Mouse (Mus musculus) cerebellum, adult 2 months (tissue): ENCODE measurements at regions not wholly inside any gene's neighbourhood (a gene's known extent, or its start where the extent isn't known, plus 50 kb on each side); places are given as distances from the start of the nearest gene placed in this dataset.

ENCODE experiments used
- DNase-seq, 2 experiments: peaks; one replicate each; pipeline ENCODE4 v3.0.0; 2021
- H3K27ac ChIP-seq: fragments of 200-500 bp; 2 replicates; pipeline ENCODE4 v1.5.1; 2012; ENCODE audit warnings: low read length, control low read depth, inconsistent platforms; ENCODE audit not compliant: insufficient read depth
- H3K27me3 ChIP-seq: fragments of 200-500 bp; 2 replicates; pipeline ENCODE4 v1.6.1; 2012; ENCODE audit warnings: inconsistent platforms, mild to moderate bottlenecking, low read length, moderate library complexity; ENCODE audit not compliant: control insufficient read depth, insufficient read depth
- H3K4me1 ChIP-seq: fragments of 200-500 bp; 2 replicates; pipeline ENCODE4 v1.6.1; 2011; ENCODE audit warnings: low read length; ENCODE audit not compliant: control insufficient read depth, insufficient read depth
- H3K4me3 ChIP-seq: fragments of 200-500 bp; replicated peaks from 2 replicates; pipeline ENCODE3; 2011; ENCODE audit warnings: mild to moderate bottlenecking, low read depth, low read length, control low read depth; ENCODE audit not compliant: insufficient read depth
- CTCF ChIP-seq: fragments of 200-500 bp; IDR thresholded peaks from 2 replicates; pipeline ENCODE4 v1.5.1; 2011; ENCODE audit warnings: low read depth, mild to moderate bottlenecking, control low read depth, low read length, moderate library complexity, borderline replicate concordance; ENCODE audit not compliant: insufficient read depth
- POLR2A ChIP-seq: fragments of 200-500 bp; IDR thresholded peaks from 2 replicates; pipeline ENCODE4 v1.6.1; 2011; ENCODE audit warnings: low read length, control low read depth, borderline replicate concordance; ENCODE audit not compliant: insufficient read depth
- WGBS: fragments of 180-500 bp; shearing (Covaris S2); methylation state at CpG from one replicate; pipeline ENCODE4 v1.1.7; 2018; 5-methylcytosine and 5-hydroxymethylcytosine counted together

GRCm38 (mm10) chr10:104455549-104456351 is 261.9 kb downstream of the Gm4340 start:
- no peak for DNase-seq
- H3K27ac ChIP-seq, result no peak overlapping the region
- WGBS, result 6% methylated on average over 14 of the region's 14 CpGs

DNA sequence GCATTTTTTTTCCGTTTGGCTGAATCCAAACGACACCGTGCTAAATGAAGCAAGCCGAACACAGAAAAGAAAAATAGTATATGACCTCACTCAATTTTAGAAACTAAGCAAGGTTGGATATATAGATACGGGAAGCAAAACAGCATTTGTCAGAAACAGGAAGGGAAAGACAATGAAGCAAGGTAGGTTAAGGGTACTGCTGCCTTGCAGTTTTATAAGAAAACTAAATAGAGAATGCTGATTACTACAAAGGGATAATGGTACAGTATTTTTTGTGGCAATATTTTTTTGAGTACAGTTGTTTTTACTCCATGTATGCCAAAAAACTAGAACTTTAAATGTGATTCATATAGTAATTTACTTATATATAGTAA is 262.5 kb downstream of the Gm4340 start:
- Histone ChIP-seq H3K4me3 (peak overlapping the region; percentile 35), H3K4me1 (no peaks in the 10 kb centered on the region), H3K27ac (no peak overlapping the region), H3K27me3 (no peaks in the 10 kb centered on the region)
- TF ChIP-seq POLR2A, result no peak
- TF ChIP-seq CTCF, result no peak
- WGBS, result 4% methylated on average over 5 of the region's 5 CpGs
- no peak for DNase-seq

More at GRCm38 (mm10) chr10:104455549-104456351, 261.9 kb downstream of the Gm4340 start:
- Histone ChIP-seq H3K27me3 (no peaks in the 10 kb centered on the region), H3K4me3 (peak overlapping the region; percentile 35), H3K4me1 (no peaks in the 10 kb centered on the region)
- TF ChIP-seq POLR2A (no peak), CTCF (no peak)

DNA sequence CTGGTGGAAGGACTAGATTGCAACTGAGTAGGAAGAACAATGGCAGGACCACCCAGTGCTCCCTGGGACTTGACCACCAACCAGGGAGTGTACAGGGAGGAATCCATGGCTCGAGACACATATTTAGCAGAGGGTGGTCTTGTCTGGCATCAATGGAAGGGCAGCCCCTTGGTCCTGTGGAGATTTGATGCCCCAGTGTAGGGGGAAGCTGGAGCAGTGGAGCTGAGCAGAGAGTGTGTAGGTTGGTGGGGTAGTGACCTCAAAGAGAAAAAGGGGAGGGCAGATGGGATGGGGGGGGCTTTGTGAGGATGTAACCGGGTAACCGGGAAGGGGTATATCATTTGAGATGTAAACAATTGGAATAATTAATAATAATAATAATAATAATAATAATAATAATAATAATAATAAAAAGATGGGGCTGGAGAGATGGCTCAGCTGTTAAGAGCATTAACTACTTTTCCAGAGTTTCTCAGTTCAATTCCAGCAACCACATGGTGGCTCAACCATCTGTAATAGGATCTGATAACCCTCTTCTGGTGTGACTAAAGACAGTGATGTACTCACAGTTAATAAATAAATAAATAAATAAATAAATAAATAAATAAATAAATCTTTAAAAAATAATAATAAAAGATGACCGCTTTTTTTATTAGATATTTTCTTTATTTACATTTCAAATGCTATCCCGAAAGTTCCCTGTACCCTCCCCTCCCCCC is 292.5 kb downstream of the Gm4340 start:
- H3K27me3 ChIP-seq, result no peaks in the 10 kb centered on the region
- no peak for DNase-seq
- H3K4me3 ChIP-seq, result no peak overlapping the region
- no peaks in the 10 kb centered on the region for H3K4me1 ChIP-seq
- no peak overlapping the region for H3K27ac ChIP-seq
- 91% methylated on average over 5 of the region's 5 CpGs for WGBS
- TF ChIP-seq CTCF (no peak), POLR2A (no peak)

DNA sequence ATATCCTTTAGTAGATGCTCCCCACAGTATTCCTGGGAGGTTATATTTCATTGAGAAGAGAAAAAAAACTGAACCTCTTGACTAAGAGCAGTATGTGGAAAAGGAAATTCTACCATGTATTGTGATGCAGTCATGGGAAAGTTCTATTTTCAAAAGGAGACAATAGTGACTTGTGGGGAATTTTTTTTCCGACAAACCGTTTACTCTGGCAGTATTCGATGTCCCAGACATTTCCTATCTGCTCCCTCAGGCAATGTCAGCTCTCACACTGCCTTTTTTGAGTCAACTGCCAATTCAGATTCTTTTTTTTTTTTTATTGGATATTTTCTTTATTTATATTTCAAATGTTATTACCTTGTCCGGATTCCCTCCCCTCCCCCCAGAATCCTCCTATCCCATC is 295.5 kb downstream of the Gm4340 start:
- H3K4me1 ChIP-seq, result no peaks in the 10 kb centered on the region
- WGBS, result 89% methylated on average over 4 of the region's 4 CpGs
- DNase-seq, result no peak
- H3K27ac ChIP-seq, result no peak overlapping the region
- H3K4me3 ChIP-seq, result no peak overlapping the region
- no peaks in the 10 kb centered on the region for H3K27me3 ChIP-seq
- TF ChIP-seq POLR2A (no peak), CTCF (no peak)

GRCm38 (mm10) chr10:104490943-104491631 is 297.2 kb downstream of the Gm4340 start:
- 50% methylated on average over 2 of the region's 2 CpGs for WGBS
- Histone ChIP-seq H3K4me3 (no peak overlapping the region), H3K27me3 (no peaks in the 10 kb centered on the region), H3K4me1 (no peaks in the 10 kb centered on the region), H3K27ac (no peak overlapping the region)
- TF ChIP-seq POLR2A (no peak), CTCF (no peak)
- no peak for DNase-seq
